Mouse (Mus musculus): ENCODE measurements at regions not wholly inside any gene's neighbourhood (a gene's known extent, or its start where the extent isn't known, plus 50 kb on each side); places are given as distances from the start of the nearest gene placed in this dataset.
"Not testable (repeated sequence)": the region's sequence is repeated elsewhere in the genome, so short reads cannot be mapped to it uniquely, and the experiment has no call there.

GRCm38 (mm10) chr12:117327086-117327485 is 189.2 kb upstream of the Rapgef5 start:
- not testable (repeated sequence) for DNase-seq (ENCODE audit: low spot score in 2 of 2)

- no peak for DNase-seq (ENCODE audit: low spot score in 2 of 2)
Measured at GRCm38 (mm10) chr12:117330418-117330817, 185.9 kb upstream of the Rapgef5 start.

DNA sequence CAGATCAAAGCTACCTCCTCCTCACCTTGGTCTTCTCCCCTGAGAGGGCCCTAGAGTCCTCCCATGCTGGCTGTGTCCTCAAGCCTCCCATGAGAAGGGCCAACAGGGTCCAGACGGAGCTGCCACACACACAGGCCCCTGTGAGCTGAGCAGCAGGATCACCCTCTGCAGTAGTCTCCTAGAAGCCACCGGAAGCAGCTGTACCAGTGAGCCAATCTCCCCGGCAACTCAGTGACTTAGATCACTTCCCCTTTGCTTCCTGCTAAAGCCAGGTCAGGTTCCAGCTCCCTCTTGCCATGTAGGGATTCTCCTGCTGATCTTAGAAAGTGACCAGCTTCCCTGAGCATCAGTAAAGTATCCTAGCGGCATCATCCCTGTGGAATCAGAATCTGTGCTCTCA is 179.4 kb upstream of the Rapgef5 start:
- DNase-seq (ENCODE audit: low spot score in 2 of 2) = no peak

GRCm38 (mm10) chr12:117342321-117342720 is 174.0 kb upstream of the Rapgef5 start:
- no peak for DNase-seq (ENCODE audit: low spot score in 2 of 2)

GRCm38 (mm10) chr12:117343121-117343520 is 173.2 kb upstream of the Rapgef5 start:
- DNase-seq (ENCODE audit: low spot score in 2 of 2) = no peak

DNA sequence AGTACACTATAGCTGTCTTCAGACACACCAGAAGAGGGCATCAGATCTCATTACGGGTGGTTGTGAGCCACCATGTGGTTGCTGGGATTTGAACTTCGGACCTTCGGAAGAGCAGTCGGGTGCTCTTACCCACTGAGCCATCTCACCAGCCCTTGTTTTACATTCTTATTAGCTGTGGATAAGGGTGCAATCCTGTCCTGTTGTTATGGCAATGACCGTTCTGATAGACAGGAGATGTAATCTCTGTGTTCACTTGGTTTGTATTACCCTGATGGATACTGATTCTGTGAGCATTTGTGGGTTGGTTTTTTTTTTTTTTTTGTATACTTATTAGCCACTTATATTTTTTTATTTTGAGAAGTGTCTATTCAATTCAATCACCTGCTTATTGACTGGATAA is 172.7 kb upstream of the Rapgef5 start:
- not testable (repeated sequence) for DNase-seq (ENCODE audit: low spot score in 2 of 2)

DNA sequence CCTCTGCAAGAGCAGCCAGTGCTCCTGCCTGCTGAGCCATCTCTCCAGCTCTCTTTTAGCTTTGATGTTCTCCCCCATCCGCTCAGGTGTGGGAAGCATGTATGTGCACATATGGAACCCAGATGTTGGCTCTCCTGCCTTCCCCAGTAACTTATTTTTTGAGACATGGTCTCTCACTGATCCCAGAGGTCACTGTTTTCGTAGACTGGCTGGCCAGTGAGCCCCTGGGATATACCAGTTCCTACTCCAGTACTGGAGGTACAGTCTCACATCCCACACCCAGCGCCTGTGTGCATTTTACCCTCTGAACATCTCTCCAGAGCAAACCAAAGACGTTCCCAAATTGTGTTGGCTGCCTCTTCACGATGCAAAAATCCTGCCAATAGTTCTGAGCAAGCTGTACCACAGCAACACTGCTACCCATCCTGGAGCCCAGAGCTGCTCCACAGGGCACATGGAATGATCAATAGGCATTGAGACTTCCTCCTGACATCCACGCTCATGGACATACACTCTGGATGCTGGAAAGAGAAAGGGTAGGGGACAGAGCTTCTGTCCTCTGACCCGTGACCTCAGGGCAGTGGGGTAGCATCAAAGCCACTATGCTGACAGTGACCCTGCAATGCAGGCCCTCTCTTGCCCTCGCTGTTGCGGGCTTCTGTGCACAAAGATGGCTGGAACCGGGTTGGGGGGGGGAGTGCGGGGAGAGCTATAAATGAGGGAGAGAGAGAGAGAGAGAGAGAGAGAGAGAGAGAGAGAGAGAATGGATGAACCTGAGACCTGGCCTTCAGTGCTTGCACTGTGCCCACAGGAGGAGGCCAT is 171.8 kb upstream of the Rapgef5 start:
- DNase-seq (ENCODE audit: low spot score in 2 of 2) = peak; percentile 40 to 66

DNA sequence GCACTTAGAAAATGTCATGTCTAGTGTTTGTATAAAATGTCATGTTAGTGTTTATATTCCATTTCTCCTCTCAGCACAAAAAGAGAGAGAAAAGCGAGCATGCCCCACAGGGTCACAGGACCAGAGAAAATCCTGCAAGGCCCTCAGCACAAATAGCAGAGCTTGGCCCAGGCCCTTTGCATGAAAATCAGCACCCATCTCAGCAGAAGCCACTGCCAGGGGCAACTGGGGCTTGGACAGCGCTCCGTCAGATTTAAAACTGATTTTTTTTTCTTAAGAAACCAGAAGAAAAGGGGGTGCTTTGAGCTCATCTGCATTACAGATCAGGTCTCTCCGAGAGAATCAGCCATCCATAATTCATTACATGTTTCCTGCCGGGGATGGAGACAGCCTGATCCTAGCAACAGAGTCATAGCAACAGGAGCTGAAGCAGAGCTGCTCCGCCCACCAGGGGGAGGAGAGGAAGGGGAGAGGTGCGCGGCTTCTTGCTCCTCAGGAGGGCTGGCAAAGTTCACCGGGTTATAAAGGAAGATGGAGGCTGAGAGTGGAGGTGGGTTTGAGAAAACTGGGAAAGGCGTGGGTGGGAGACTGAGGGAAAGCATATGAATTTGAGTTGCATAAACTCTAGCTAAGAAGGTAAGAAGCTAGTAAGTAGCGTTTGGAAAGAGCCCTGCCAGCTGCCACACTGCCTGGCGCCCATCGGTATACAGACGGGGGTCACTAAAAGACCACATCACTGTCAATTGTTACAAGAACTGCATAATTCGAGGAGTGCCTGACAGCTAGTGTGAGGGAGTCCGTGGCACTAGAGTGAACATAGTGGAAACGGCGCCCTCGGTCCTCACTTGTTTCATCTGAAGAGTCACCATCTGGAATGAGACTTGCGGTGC is 170.9 kb upstream of the Rapgef5 start:
- peak; percentile 80 to 88 for DNase-seq (ENCODE audit: low spot score in 2 of 2)

DNA sequence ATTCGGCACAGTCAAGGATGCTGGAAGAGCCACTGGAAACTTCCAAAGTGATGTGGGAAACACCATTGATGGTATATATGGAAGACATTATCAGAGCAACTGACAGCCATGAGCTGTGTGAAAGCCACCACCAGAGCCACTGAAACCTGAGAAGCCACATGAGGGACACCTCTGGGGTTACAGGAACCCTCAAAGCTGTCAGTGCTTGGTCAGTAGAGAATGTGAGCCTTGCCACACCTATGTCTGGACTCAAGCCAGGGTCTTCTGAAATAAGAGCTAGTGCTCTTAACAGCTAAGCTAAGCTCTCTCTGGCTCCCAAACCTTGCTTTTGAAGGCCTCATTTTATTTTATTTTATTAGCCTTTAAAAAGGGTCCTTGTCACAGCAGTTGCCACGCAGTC is 170.2 kb upstream of the Rapgef5 start:
- DNase-seq (ENCODE audit: low spot score in 2 of 2) = no peak

DNA sequence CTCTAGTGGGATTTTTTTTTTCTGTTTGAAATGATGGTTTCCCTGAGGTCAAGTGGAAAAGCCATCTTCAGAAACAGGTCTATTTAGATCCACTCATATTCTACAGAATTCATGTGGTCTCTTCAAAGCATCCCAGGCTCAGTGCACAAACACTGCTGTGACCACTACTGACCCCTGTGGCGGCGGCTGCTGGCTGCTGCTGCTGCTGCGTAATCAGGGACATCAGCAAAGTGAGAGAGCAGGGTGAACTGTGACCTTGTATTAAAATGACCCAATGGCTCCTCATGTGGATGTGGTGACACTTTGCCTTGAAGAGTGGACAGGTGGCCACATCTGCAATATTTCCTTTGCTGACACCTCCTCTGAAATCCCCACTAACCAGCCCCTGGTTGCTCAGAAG is 169.1 kb upstream of the Rapgef5 start:
- no peak for DNase-seq (ENCODE audit: low spot score in 2 of 2)

GRCm38 (mm10) chr12:117348516-117348915 is 167.8 kb upstream of the Rapgef5 start:
- no peak for DNase-seq (ENCODE audit: low spot score in 2 of 2)

DNA sequence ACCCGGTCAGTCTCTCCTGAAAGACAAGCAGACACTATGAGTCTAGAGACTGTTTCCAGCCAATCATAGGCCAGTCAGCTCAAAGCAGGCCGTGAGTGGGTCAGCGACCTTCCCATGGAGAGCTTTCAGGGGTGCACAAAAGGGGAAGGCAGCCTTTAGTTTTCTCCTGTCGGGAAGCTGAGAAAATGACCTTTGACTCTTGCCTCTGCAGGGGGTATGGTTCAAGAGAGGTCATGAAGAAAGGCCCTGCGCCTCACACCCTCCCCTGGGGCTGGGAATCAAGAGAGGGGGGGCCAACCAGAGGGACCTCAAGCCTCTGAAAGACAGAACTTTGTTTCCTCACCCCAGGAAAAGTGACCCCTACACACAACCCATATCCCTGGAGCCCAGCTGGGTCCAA is 164.4 kb upstream of the Rapgef5 start:
- no peak for DNase-seq (ENCODE audit: low spot score in 2 of 2)

DNA sequence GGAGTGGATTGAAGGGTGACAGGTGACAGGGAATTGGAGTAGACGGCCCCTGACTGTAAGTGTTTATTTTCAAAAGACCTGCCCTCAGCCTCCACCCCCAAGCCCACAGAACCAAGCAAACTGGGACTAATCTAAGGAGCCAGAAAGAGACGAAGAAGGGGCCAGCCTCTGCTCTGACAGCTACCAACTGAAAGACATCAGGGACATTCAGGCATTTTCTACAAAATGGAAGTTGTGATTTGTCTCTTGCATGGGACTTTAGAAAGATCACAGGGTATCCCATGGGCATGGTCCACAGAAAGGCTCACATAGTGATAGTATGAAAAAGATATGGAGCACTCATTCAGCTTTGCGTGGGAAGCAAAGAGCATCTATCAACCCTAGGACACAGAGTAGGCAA is 163.8 kb upstream of the Rapgef5 start:
- no peak for DNase-seq (ENCODE audit: low spot score in 2 of 2)

- peak in 1 of 2 experiments; percentile 49 for DNase-seq (ENCODE audit: low spot score in 2 of 2)
Measured at GRCm38 (mm10) chr12:117352938-117353337, 163.3 kb upstream of the Rapgef5 start.

GRCm38 (mm10) chr12:117357811-117358210 is 158.5 kb upstream of the Rapgef5 start:
- peak in 1 of 2 experiments; percentile 47 for DNase-seq (ENCODE audit: low spot score in 2 of 2)

- DNase-seq (ENCODE audit: low spot score in 2 of 2) = no peak
Measured at GRCm38 (mm10) chr12:117358891-117359290, 157.4 kb upstream of the Rapgef5 start.

DNA sequence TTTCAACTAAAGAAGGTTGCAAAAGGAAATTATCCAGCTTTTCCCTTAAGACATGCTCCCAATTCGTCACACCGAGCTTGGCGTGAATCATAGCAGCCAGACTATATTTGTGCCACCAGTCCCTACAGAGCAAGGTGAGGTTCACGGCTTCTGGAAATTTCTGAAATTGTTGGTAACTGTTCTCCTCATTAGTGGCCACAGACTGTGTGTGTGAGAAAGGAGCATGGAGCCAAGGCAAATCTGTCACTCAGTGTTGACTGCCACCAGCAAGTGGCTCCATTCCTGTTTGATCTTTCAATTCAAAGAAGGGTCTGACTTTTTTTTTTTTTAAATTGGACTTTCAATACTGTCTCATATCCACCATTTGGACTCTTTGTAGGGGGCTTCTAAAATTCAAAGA is 156.1 kb upstream of the Rapgef5 start:
- DNase-seq (ENCODE audit: low spot score in 2 of 2) = no peak

DNA sequence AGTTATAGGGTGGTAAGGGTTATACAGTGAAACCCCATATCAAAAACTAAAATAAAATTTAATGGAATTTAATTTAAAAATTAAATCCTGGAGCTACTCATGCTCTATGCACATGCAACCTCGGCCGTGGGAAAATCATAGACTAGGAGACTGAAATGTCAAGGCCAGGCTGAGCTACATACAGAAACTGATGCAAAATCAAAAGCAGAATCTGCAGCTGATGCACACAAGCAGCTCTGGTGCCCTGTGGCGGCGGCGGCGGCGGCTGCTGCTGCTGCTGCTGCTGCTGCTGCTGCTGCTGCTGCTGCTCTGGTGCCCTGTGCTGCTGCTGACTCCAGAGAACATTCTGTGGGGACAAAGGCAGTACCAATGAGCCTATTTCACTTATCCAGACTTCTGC is 154.5 kb upstream of the Rapgef5 start:
- no peak for DNase-seq (ENCODE audit: low spot score in 2 of 2)

DNA sequence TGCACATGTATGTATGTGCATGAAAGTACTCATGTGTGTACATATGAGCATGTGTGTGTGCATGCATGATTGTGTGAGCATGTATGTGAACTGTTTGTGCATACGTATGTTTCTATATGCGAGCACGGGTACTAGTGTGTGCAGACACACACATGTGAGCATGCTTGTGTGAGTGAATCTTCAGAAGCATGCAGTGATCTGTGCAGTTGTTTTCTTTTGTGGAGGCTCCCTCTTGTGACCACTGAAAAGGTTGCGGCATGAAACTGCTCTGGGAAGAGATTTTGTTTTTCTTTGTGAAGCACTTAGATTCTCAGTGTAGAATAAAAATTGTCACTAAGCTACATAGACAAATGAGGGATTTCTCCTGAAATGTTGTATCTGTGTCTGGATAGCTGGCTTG is 152.8 kb upstream of the Rapgef5 start:
- not testable (repeated sequence) for DNase-seq (ENCODE audit: low spot score in 2 of 2)

GRCm38 (mm10) chr12:117365181-117365580 is 151.1 kb upstream of the Rapgef5 start:
- DNase-seq (ENCODE audit: low spot score in 2 of 2) = no peak

- no peak for DNase-seq (ENCODE audit: low spot score in 2 of 2)
Measured at GRCm38 (mm10) chr12:117365876-117366275, 150.4 kb upstream of the Rapgef5 start.

DNA sequence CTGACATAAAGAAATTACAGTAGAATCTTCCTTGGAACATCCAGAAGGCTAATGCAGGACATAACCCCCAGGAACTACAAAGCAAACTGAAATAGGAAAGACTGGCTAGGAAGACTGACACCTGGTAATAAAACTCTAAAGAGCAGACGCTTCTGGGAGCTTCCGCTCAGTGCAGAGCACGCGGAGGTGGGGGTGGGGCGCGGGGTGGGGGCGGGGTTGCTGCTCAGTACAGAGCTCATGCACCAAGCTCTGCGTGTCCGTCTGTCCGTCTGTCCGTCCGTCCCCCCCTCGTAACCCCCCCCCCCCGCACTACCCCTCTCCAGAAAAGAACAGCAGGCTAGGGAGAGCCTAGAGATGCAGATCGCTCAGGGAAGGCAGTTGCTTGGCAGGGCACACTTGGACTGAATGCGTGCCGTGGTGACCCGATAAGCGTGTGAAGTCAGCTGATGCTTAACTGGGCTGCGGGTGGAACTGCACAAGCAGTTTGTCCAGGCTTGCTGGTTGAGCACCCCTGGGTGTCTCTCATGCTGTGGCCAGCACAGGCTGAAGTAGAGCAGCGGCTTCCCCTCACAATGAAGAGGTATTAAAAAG is 137.9 kb upstream of the Rapgef5 start:
- no peak for DNase-seq (ENCODE audit: low spot score in 2 of 2)

All from frontal cortex, postnatal 36 days (tissue).